Mouse (Mus musculus) erythroblast, embryonic 14.5 days (primary cell): ENCODE results near the gene Bpgm.

Source experiments
- GATA1 ChIP-seq: IDR thresholded peaks from 2 replicates; pipeline ENCODE4 v1.6.1; 2012; ENCODE audit warnings: low read length, inconsistent platforms, mixed read lengths
- TAL1 ChIP-seq: IDR thresholded peaks from 3 replicates; pipeline ENCODE4 v1.6.1; 2012; ENCODE audit warnings: low read length, inconsistent platforms, mixed read lengths

- TF ChIP-seq GATA1 (no peak), TAL1 (no peak)
Observed at GRCm38 (mm10) chr6:34483811-34484210, 7.8 kb downstream of the Bpgm start.
